Mouse (Mus musculus) brain, embryonic 14.5 days (tissue): Measurements from ENCODE around the gene Xcl1.

Experiments
- CTCF ChIP-seq: fragments of 200-500 bp; IDR thresholded peaks from 2 replicates; pipeline ENCODE4 v1.5.1; 2012; ENCODE audit warnings: inconsistent platforms, mild to moderate bottlenecking, moderate library complexity, borderline replicate concordance; ENCODE audit not compliant: insufficient read depth, insufficient read length; ENCODE audit errors: extremely low read depth
- POLR2A ChIP-seq: fragments of 200-500 bp; IDR thresholded peaks from 2 replicates; pipeline ENCODE4 v1.6.1; 2012; ENCODE audit warnings: mild to moderate bottlenecking, inconsistent platforms, borderline replicate concordance; ENCODE audit not compliant: poor library complexity, insufficient read depth, insufficient read length, severe bottlenecking; ENCODE audit errors: extremely low read depth

DNA sequence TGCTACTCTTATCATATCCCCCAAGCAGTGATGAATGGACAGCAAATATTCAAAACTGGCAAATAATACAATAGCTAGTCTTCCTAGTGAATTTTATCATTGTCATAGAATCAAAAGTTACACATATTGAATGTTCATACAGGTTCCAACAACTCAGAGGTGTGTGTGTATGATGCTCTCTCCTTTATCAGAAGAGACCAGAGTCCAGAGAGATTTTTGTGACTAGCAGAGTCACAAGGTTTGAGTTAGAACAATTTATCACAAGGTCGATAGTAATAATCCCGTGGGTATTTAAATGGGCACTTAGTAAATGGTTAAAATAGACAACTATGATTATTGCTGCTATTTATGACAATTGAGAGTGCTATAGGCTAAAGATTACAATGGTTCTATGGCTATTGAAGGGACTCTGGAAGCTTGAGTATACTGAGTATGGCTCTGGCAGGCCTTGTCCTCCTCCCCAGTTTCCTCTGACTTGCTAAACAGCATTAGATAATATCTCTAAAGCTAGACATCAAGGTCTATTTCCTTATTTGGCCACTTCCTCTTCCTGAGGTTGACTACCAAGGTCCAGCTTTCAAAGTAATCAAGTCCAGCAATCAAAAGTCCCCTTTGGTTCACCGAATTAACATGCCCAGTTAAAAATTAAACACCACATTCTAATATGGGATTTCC is 21.5 kb upstream of the Xcl1 start:
- TF ChIP-seq CTCF (no peak), POLR2A (no peak)
